Mouse (Mus musculus) midbrain, embryonic 15.5 days (tissue): ENCODE results near the gene Nutf2-ps1. TPM values are rescaled to one million over a fixed set of nuclear protein-coding genes. Genes with fewer than 3 reads are reported as not detected.
A peak's percentile ranks its signal among the peaks of the same experiment; 100 is the strongest.

Source experiments
- ATAC-seq: fragments of 200-750 bp; cut with Nextera tagmentation; replicated peaks from 2 replicates; pipeline ENCODE4 v1.8.0; 2017; ENCODE audit warnings: moderate TSS enrichment
- H3K27ac ChIP-seq: fragments of 300-500 bp; sonication (generic); 2 replicates; pipeline ENCODE4 v1.5.1; 2015; ENCODE audit warnings: mild to moderate bottlenecking, inconsistent platforms
- H3K27me3 ChIP-seq: fragments of 300-500 bp; sonication (generic); replicated peaks from 2 replicates; pipeline ENCODE4 v1.6.1; 2015; ENCODE audit warnings: inconsistent platforms
- H3K36me3 ChIP-seq: fragments of 300-500 bp; sonication (generic); replicated peaks from 2 replicates; pipeline ENCODE4 v1.6.1; 2015; ENCODE audit warnings: inconsistent platforms
- H3K4me1 ChIP-seq: fragments of 300-500 bp; sonication (generic); 2 replicates; pipeline ENCODE4 v1.6.1; 2015; ENCODE audit warnings: inconsistent platforms
- H3K4me2 ChIP-seq: fragments of 300-500 bp; sonication (generic); 2 replicates; pipeline ENCODE4 v1.6.1; 2015; ENCODE audit warnings: inconsistent platforms, mild to moderate bottlenecking, moderate library complexity
- H3K4me3 ChIP-seq: fragments of 300-500 bp; sonication (generic); 2 replicates; pipeline ENCODE4 v1.5.1; 2015; ENCODE audit warnings: mild to moderate bottlenecking, inconsistent platforms
- H3K9ac ChIP-seq: fragments of 300-500 bp; sonication (generic); 2 replicates; pipeline ENCODE4 v1.6.1; 2015; ENCODE audit warnings: mild to moderate bottlenecking, inconsistent platforms
- H3K9me3 ChIP-seq: fragments of 300-500 bp; sonication (generic); 2 replicates; pipeline ENCODE4 v1.6.1; 2016; ENCODE audit warnings: inconsistent platforms
- WGBS: fragments of 180-500 bp; shearing (Covaris S2); methylation state at CpG from one replicate; pipeline ENCODE4 v1.1.7; 2015; ENCODE audit warnings: mixed read lengths; 5-methylcytosine and 5-hydroxymethylcytosine counted together
- polyA plus RNA-seq: library from polyadenylated mRNA; unstranded; fragments of >200 nt; fragmentation: Nextera tagmentation; extraction: Ambion mirVana; gene quantifications from 2 replicates; pipeline ENCODE4 v1.2.1, GENCODE M21; 2015

The Nutf2-ps1 gene
- polyA plus RNA-seq, 1 experiment from 2014 or later: 219 TPM

GRCm38 (mm10) chr19:53577025-53577800, 11.7 kb downstream of the Nutf2-ps1 start:
- Histone ChIP-seq H3K4me1 (peaks cover 4% of the 10 kb centered on the region; the same call in 1 of the 2 replicates), H3K9me3 (no peaks in the 10 kb centered on the region), H3K36me3 (no peaks in the 10 kb centered on the region), H3K9ac (no peak overlapping the region), H3K4me2 (no peak overlapping the region), H3K27ac (no peak overlapping the region), H3K27me3 (no peaks in the 10 kb centered on the region), H3K4me3 (no peak overlapping the region)
- ATAC-seq: no peak
- 34% methylated on average over 11 of the region's 11 CpGs for WGBS

GRCm38 (mm10) chr19:53576061-53576460, 12.8 kb downstream of the Nutf2-ps1 start:
- 92% methylated on average over 7 of the region's 7 CpGs for WGBS
- Histone ChIP-seq H3K9me3 (no peaks in the 10 kb centered on the region), H3K27me3 (no peaks in the 10 kb centered on the region), H3K27ac (no peak overlapping the region), H3K36me3 (no peaks in the 10 kb centered on the region), H3K4me3 (no peak overlapping the region), H3K4me1 (peaks cover 4% of the 10 kb centered on the region; the same call in 1 of the 2 replicates), H3K9ac (no peak overlapping the region), H3K4me2 (no peak overlapping the region)
- ATAC-seq: no peak

GRCm38 (mm10) chr19:53575296-53576010, 13.4 kb downstream of the Nutf2-ps1 start:
- Histone ChIP-seq H3K27ac (no peak overlapping the region), H3K9ac (no peak overlapping the region), H3K4me2 (no peak overlapping the region), H3K27me3 (no peaks in the 10 kb centered on the region), H3K9me3 (no peaks in the 10 kb centered on the region), H3K4me1 (peaks cover 4% of the 10 kb centered on the region; the same call in 1 of the 2 replicates), H3K36me3 (no peaks in the 10 kb centered on the region), H3K4me3 (no peak overlapping the region)
- no peak for ATAC-seq
- 86% methylated on average over 4 of the region's 4 CpGs for WGBS

- Histone ChIP-seq H3K36me3 (no peaks in the 10 kb centered on the region), H3K9me3 (no peaks in the 10 kb centered on the region), H3K9ac (no peak overlapping the region), H3K27ac (no peak overlapping the region), H3K27me3 (no peaks in the 10 kb centered on the region), H3K4me3 (no peak overlapping the region), H3K4me2 (no peak overlapping the region), H3K4me1 (peaks cover 4% of the 10 kb centered on the region; the same call in 1 of the 2 replicates)
- WGBS: 88% methylated on average over 7 of the region's 7 CpGs
- ATAC-seq: no peak
Measured at GRCm38 (mm10) chr19:53574546-53574945, 14.3 kb downstream of the Nutf2-ps1 start.

- 44% methylated on average over 8 of the region's 8 CpGs for WGBS
Measured at GRCm38 (mm10) chr19:53574131-53574530, 14.7 kb downstream of the Nutf2-ps1 start.

GRCm38 (mm10) chr19:53573151-53573550, 15.7 kb downstream of the Nutf2-ps1 start:
- no peaks in the 10 kb centered on the region for H3K9me3 ChIP-seq
- 89% methylated on average over 3 of the region's 3 CpGs for WGBS
- ATAC-seq: no peak
- no peaks in the 10 kb centered on the region for H3K36me3 ChIP-seq
- H3K4me2 ChIP-seq: no peak overlapping the region
- H3K4me3 ChIP-seq: no peak overlapping the region
- H3K4me1 ChIP-seq: no peaks in the 10 kb centered on the region
- H3K27ac ChIP-seq: no peak overlapping the region
- H3K9ac ChIP-seq: no peak overlapping the region
- no peaks in the 10 kb centered on the region for H3K27me3 ChIP-seq

More at GRCm38 (mm10) chr19:53574131-53574530, 14.7 kb downstream of the Nutf2-ps1 start:
- Histone ChIP-seq H3K4me3 (no peak overlapping the region), H3K27ac (no peak overlapping the region), H3K4me1 (peaks cover 4% of the 10 kb centered on the region; the same call in 1 of the 2 replicates), H3K36me3 (no peaks in the 10 kb centered on the region), H3K27me3 (no peaks in the 10 kb centered on the region), H3K9me3 (no peaks in the 10 kb centered on the region), H3K4me2 (no peak overlapping the region), H3K9ac (no peak overlapping the region)
- ATAC-seq: no peak

GRCm38 (mm10) chr19:53572607-53573006, 16.3 kb downstream of the Nutf2-ps1 start:
- Histone ChIP-seq H3K27ac (no peak overlapping the region), H3K4me3 (no peak overlapping the region), H3K36me3 (no peaks in the 10 kb centered on the region), H3K9me3 (no peaks in the 10 kb centered on the region), H3K27me3 (no peaks in the 10 kb centered on the region), H3K4me1 (no peaks in the 10 kb centered on the region), H3K4me2 (no peak overlapping the region), H3K9ac (no peak overlapping the region)
- ATAC-seq: no peak
- WGBS: 83% methylated on average over 12 of the region's 12 CpGs

- Histone ChIP-seq H3K4me1 (no peaks in the 10 kb centered on the region), H3K4me3 (no peak overlapping the region), H3K27me3 (no peaks in the 10 kb centered on the region), H3K4me2 (no peak overlapping the region), H3K27ac (no peak overlapping the region), H3K36me3 (no peaks in the 10 kb centered on the region), H3K9ac (no peak overlapping the region), H3K9me3 (no peaks in the 10 kb centered on the region)
- 87% methylated on average over 18 of the region's 18 CpGs for WGBS
- ATAC-seq: no peak
Measured at GRCm38 (mm10) chr19:53571501-53572428, 17.1 kb downstream of the Nutf2-ps1 start.

- Histone ChIP-seq H3K9ac (no peak overlapping the region), H3K27ac (no peak overlapping the region), H3K4me3 (no peak overlapping the region), H3K36me3 (no peaks in the 10 kb centered on the region), H3K4me1 (no peaks in the 10 kb centered on the region), H3K27me3 (no peaks in the 10 kb centered on the region), H3K9me3 (no peaks in the 10 kb centered on the region), H3K4me2 (no peak overlapping the region)
- WGBS: 89% methylated on average over 4 of the region's 4 CpGs
- no peak for ATAC-seq
Measured at GRCm38 (mm10) chr19:53571056-53571455, 17.8 kb downstream of the Nutf2-ps1 start.

GRCm38 (mm10) chr19:53568553-53568952, 20.3 kb downstream of the Nutf2-ps1 start:
- 84% methylated on average over 3 of the region's 3 CpGs for WGBS
- no peak overlapping the region for H3K4me2 ChIP-seq
- ATAC-seq: no peak
- H3K9me3 ChIP-seq: no peaks in the 10 kb centered on the region
- H3K36me3 ChIP-seq: no peaks in the 10 kb centered on the region
- H3K27ac ChIP-seq: no peak overlapping the region
- H3K27me3 ChIP-seq: no peaks in the 10 kb centered on the region
- no peak overlapping the region for H3K4me3 ChIP-seq
- H3K9ac ChIP-seq: no peak overlapping the region
- H3K4me1 ChIP-seq: no peaks in the 10 kb centered on the region

GRCm38 (mm10) chr19:53567864-53568263, 21.0 kb downstream of the Nutf2-ps1 start:
- Histone ChIP-seq H3K4me2 (peak overlapping the region; percentile 36), H3K9me3 (no peaks in the 10 kb centered on the region), H3K9ac (no peak overlapping the region), H3K4me1 (no peaks in the 10 kb centered on the region), H3K4me3 (no peak overlapping the region), H3K27ac (no peak overlapping the region), H3K36me3 (no peaks in the 10 kb centered on the region), H3K27me3 (no peaks in the 10 kb centered on the region)
- ATAC-seq: no peak
- 18% methylated on average over 9 of the region's 11 CpGs for WGBS
